Mouse (Mus musculus): ENCODE measurements around the gene Ppcs. TPM values are rescaled to one million over a fixed set of nuclear protein-coding genes. Genes with fewer than 3 reads are reported as not detected.

Ppcs gene
- 1 to 10 TPM; 8.9 TPM for total RNA-seq (2021)

GRCm38 (mm10) chr4:119422294-119422964 is at the start of gene Ppcs, which contains the start of gene Zmynd12:
Ppcs (minus strand) TSS chr4:119422420.
Zmynd12 (plus strand) TSS chr4:119422814.
- intact Hi-C loops (cut with DNase I): loop anchor here (2.0 to 5.0 kb wide), 4 partner anchors 100 to 175 kb away; partner anchors contain the start of genes Frg2f1 and Ppih

GRCm38 (mm10) chr4:119467720-119468380 is 45.6 kb upstream of the Ppcs start:
- no peak for DNase-seq (ENCODE audit: low spot score)
- intact Hi-C loops (cut with DNase I): no loop called here

More at GRCm38 (mm10) chr4:119422294-119422964, at the start of gene Ppcs, which contains the start of gene Zmynd12:
- DNase-seq (ENCODE audit: low spot score): peak; percentile 80

DNA sequence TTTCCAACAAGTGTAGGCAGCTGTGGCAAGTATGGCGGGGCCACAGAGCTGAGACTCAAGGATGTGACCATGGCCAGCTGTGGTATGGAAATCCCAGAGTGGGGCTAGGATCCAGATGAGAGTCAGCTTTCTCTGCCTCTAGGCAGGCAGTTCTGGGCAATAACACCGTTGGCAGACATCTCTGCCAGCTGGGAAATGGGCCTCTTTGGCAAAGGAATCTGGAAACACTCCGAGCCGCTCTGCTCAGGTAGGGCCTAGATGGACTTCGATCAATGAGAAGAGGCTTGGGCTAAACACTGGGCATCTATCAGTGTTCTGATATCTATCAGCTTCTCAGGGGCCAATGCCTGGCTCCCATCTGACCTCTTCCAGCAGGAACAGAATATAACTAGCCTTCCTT is 43.6 kb upstream of the Ppcs start:
- intact Hi-C loops (cut with DNase I): no loop called here
- no peak for DNase-seq (ENCODE audit: low spot score)

DNA sequence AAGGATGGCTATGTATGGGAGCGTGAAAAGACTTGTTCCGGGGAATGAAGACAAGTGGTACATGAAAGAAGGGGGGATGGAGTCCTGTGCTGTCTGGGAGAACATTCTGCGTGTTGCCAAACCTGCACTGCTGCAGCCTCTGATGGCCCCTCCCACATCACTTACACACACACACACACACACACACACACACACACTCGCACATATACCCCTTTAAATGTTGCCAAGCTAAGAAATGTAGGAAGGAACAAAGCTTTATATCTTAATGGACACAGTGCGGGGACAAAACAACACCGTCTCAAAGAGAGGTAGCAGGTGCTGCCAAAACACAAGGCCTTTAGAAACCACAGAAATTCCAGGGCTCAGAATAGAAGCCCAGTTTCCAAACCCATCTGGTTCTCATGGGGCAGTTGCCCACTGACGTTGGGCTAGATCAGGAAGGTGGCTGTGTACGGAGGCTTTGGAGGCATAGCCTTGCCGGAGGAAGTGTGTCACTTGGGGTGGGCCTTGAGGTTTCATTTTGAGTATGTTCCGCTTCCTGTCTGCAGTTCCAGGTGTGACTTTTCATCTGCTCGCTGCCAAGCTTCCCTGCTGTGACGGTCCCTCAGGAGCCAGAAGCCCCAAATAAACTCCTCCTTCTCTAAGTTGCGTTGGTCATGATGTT is 41.7 kb upstream of the Ppcs start:
- intact Hi-C loops (cut with DNase I): no loop called here
- no peak for DNase-seq (ENCODE audit: low spot score)

DNA sequence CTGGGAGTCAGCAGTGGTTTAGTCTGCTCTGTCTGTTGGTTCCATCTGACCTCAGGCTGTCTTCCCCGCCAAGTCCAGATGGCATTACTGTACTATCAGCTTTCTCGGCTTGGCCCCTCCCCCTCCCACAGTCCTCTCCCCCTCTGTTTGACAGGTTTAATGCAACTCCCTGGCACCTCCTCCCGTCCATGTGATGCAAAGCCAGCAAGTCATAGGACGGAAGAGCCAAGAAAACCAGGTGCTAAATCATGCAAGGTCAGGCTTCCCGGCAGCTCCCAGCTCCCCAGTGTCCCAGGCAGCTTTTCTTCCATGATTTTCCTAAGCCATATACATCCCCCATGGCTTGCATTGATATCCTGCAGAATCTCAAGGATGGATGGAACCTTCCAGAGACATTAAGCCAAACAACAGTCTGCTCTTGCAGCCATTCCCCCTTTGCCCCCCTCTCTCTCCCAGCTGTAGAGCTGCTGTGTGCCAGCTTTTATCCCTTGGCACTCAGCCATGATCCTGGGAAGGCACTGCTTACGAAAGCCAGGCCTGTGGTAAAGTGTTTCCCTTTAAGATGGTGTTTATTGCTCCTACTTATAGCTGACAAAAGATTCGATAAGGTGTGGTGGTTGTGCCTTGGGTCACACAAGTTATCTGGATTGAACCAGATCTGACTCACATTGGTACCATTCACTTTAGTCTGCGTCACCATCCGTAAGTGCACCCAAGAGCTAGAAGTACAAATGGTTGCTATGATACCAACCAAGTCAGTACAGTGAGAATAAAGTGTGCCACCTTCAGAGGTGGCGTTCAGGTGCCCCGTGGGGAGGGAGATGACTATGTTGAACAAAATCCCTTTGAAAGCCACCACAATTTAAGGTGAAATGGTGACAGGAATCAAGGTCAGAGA is 40.9 kb upstream of the Ppcs start:
- DNase-seq (ENCODE audit: low spot score): peak; percentile 17
- intact Hi-C loops (cut with DNase I): no loop called here

DNA sequence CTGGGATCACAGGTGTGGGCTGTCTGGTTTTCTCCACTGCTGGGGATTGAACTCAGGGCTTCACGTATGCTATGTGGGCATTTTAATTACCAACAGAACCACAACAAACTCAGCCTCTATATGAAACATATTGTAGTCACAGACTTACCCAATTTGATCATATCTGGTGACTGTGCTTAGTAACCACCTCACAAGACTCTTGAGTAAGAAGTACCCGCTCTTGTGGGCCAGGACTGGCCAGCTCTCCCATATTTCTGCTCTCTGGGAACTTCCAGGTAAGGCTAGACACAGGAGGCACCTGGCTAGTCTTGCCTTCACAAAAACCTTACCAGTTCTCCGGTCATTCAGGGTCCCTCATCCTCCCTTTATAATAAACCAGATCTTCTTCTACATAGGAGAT is 40.2 kb upstream of the Ppcs start:
- intact Hi-C loops (cut with DNase I): no loop called here
- no peak for DNase-seq (ENCODE audit: low spot score)

DNA sequence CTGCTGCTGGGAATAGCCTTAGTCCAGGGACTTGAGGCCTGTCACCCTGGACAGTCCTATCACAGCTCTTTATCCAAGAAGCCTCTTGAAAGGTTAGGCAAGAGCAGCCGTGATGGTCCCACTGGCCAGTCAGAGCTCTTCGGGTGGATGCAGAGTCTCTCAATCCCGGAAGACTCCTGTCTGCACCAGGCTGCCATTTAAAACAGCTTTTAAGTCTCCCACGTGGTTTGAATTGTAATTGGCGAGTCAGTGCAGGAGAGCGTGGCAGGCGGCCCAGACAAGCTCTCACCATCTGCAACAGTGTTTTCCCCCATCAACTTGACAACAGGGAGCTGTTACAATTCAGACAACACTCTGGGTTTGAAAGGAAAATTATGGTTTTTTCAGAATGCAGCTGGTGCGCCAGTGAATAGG is 38.5 kb upstream of the Ppcs start:
- intact Hi-C loops (cut with DNase I): no loop called here

GRCm38 (mm10) chr4:119460296-119460695 is 38.1 kb upstream of the Ppcs start:
- intact Hi-C loops (cut with DNase I): no loop called here

More for the DNA sequence above, 38.5 kb upstream of the Ppcs start:
- peak; percentile 51 for DNase-seq (ENCODE audit: low spot score)

DNA sequence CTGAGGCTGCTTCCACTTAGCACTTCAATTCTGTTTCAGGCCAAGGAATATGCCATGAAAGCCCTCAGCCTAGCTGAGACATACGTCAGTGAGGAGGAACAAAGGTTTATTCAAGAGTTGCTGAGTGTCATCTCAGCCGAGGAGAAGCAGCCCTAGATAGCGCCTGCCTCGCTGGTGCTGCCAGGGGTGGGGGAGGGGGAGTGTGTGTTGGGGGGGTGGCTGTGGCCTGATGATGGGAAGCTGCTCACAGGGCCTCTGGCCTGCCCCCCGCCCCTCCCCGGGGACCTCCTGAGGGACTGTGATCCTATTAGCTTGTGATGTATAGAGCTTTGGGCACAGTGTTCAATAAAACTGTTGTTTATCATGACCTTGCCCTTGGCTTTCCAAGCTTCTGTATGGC is 31.3 kb upstream of the Ppcs start:
- DNase-seq (ENCODE audit: low spot score): no peak
- intact Hi-C loops (cut with DNase I): no loop called here

More at GRCm38 (mm10) chr4:119460296-119460695, 38.1 kb upstream of the Ppcs start:
- no peak for DNase-seq (ENCODE audit: low spot score)

DNA sequence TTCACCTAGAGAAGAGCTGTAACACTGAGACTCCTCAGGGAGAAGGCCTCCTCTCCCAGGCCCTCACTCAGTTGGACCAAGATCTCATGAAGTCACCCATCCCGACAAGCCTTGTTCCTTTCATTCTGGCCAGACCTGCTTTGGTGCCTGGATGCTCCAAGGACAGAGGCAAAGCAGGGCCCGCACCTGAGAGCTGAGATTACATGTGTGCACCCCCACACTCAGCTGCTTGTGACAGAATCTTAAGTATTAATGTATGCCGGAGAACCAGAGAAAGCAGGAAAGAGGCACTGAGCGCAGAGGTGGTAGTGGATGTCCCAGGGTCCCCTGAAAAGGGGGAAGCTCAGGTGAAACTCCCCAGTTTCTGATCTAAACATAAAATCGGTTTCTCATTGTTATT is 30.9 kb upstream of the Ppcs start:
- DNase-seq (ENCODE audit: low spot score): no peak
- intact Hi-C loops (cut with DNase I): no loop called here

GRCm38 (mm10) chr4:119450436-119450835 is 28.2 kb upstream of the Ppcs start:
- DNase-seq (ENCODE audit: low spot score): no peak

GRCm38 (mm10) chr4:119447786-119448185 is 25.6 kb upstream of the Ppcs start:
- intact Hi-C loops (cut with DNase I): no loop called here
- no peak for DNase-seq (ENCODE audit: low spot score)

More at GRCm38 (mm10) chr4:119450436-119450835, 28.2 kb upstream of the Ppcs start:
- intact Hi-C loops (cut with DNase I): no loop called here

DNA sequence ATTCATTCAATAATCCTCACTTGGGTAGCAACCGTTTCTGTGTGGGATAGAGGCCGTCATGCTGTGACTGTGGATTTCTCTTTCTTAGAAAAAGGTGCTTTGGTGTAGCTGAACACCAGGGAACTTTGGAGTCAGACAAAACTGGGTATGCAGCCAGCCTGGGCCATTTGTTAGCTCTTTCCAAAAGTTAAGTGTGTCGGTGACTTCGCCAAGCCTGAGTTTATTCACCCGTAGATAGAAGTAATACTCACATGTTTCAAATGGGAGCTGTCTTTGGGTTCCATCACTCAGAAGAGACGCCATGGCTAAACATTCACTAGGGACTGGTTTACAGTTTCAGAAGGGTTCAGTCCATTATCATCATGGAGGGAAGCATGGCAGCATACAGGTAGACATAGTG is 25.0 kb upstream of the Ppcs start:
- DNase-seq (ENCODE audit: low spot score): no peak
- intact Hi-C loops (cut with DNase I): no loop called here

- no peak for DNase-seq (ENCODE audit: low spot score)
- intact Hi-C loops (cut with DNase I): no loop called here
Observed at GRCm38 (mm10) chr4:119442539-119442938, 20.3 kb upstream of the Ppcs start.

DNA sequence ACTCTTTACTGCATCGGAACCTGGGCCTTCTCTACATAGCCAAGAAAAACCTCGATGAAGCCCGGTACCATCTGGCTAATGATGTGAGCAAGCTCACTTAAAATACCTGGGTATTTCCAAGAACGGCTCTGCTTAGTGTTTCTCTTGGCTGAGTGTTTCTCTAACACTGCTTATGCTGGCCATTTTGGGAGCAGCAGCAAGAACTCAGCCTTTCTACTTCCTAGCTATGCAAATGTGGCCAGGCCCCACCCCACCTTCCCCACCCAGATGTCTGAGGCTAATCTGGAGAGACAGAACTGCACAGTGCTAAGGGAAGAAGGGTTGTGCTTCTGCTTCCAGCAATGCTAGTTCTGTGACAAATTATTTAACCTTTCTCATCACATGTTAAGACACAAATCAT is 19.6 kb upstream of the Ppcs start:
- DNase-seq (ENCODE audit: low spot score): no peak
- intact Hi-C loops (cut with DNase I): no loop called here

GRCm38 (mm10) chr4:119437936-119438335 is 15.7 kb upstream of the Ppcs start:
- DNase-seq (ENCODE audit: low spot score): no peak
- intact Hi-C loops (cut with DNase I): no loop called here

GRCm38 (mm10) chr4:119430678-119431077 is 8.5 kb upstream of the Ppcs start:
- no peak for DNase-seq (ENCODE audit: low spot score)
- intact Hi-C loops (cut with DNase I): loop anchor here (5.0 kb wide), 1 partner anchor 192 kb away; no protein-coding TSS in a partner anchor

DNA sequence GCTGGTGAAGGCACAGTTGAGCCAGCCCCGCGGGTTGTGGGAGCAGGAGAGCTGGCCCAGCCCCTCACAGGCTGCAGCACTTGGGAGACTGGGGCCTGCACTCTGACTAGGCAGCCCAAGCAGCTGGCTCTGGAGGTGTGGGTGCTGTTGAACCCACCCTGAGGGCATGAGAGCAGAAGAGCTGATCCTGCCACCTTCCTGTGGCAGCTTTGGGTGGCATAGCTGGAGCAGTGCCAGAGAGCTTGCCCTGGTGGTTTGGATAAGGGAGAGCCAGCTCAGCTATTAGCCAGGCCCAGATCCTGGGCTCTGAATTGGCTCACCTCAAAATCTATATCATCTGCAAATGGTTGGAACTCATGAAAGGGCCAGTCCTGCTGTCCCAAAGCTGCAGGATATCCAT is 5.5 kb upstream of the Ppcs start:
- DNase-seq (ENCODE audit: low spot score): no peak
- intact Hi-C loops (cut with DNase I): no loop called here

- intact Hi-C loops (cut with DNase I): no loop called here
- DNase-seq (ENCODE audit: low spot score): no peak
Observed at GRCm38 (mm10) chr4:119425601-119426000, 3.4 kb upstream of the Ppcs start.

DNA sequence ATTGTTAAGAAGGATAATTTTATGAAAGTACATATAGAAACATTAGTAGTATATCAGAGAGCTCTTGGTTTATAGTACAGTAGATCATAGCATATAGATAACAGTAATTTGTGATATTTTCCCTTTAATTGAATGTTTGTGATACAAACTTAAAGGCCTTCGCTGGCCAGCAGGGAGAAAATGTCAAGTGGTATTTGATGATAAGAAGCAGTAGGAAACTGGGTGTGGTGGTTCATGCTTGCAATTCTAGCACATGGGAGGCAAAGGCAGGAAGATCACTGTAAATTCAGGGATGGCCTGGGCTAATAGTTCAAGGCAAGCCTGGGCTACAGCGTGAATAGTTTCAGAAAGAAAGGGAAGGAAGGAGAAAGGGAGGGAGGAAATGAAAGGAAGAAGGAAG is 2.9 kb upstream of the Ppcs start:
- intact Hi-C loops (cut with DNase I): no loop called here
- DNase-seq (ENCODE audit: low spot score): no peak
